Comparison of ENCODE assay signal across 30 mouse cellular contexts in genomic region chr1:14472294-14472693, GRCm38 (mm10).
DNase-seq lines count a peak whose midpoint lies in the region; ATAC-seq and TF ChIP-seq lines count a peak whose summit lies in the region.
"Had no signal": no experiment of that assay in that cellular context is flagged by ENCODE, and none has a peak within 500 bp of the region (broad histone marks: within the 10 kb centered on the region; RNA-seq: fewer than 3 reads in every experiment).

No protein-coding gene starts in this region.

- WGBS in forebrain, embryonic 11.5 days, result 14% methylated on average over 3 of the region's 3 CpGs
- WGBS in forebrain, embryonic 10.5 days, result 16% methylated on average over 3 of the region's 3 CpGs
- WGBS in forebrain, embryonic 14.5 days, result 4% methylated on average over 3 of the region's 3 CpGs
- 9% methylated on average over 3 of the region's 3 CpGs for WGBS in forebrain, postnatal 0 days
- WGBS in limb, embryonic 11.5 days, result 38% methylated on average over 3 of the region's 3 CpGs
- WGBS in limb, embryonic 10.5 days, result 40% methylated on average over 3 of the region's 3 CpGs

- no peaks in the 10 kb centered on the region for H3K27me3 ChIP-seq in forebrain, embryonic 11.5 days (ENCODE audit: control insufficient read depth, insufficient read depth, low read length)
- H3K27me3 ChIP-seq in forebrain, embryonic 10.5 days (ENCODE audit: poor library complexity, severe bottlenecking), result peaks cover under 1% of the 10 kb centered on the region; the same call in 1 of the 2 replicates
- no peaks in the 10 kb centered on the region for H3K27me3 ChIP-seq in forebrain, embryonic 14.5 days (replicated peaks; ENCODE audit: control insufficient read depth, insufficient read depth, low read length)
- H3K27me3 ChIP-seq in forebrain, postnatal 0 days (ENCODE audit: insufficient read depth, low read length), result no peaks in the 10 kb centered on the region
- no peaks in the 10 kb centered on the region for H3K27me3 ChIP-seq in limb, embryonic 11.5 days (ENCODE audit: control insufficient read depth, insufficient read depth, low read length)
- no peaks in the 10 kb centered on the region for H3K27me3 ChIP-seq in limb, embryonic 10.5 days (ENCODE audit: low read depth, poor library complexity, severe bottlenecking)
- H3K27me3 ChIP-seq: CH12.LX; heart, embryonic 12.5 days; heart, embryonic 15.5 days; hindbrain, embryonic 12.5 days; Patski had no signal

- 0 out of 2 replicates have a peak, but pooled peaks cover 2% of the 10 kb centered on the region for H3K4me1 ChIP-seq in forebrain, embryonic 11.5 days (replicated peaks; ENCODE audit: control insufficient read depth, insufficient read depth, low read length)
- peaks cover 17% of the 10 kb centered on the region for H3K4me1 ChIP-seq in forebrain, embryonic 10.5 days
- H3K4me1 ChIP-seq in forebrain, embryonic 14.5 days (ENCODE audit: control insufficient read depth, insufficient read depth, low read length), result 0 out of 2 replicates have a peak, but pooled peaks cover 4% of the 10 kb centered on the region
- no peaks in the 10 kb centered on the region for H3K4me1 ChIP-seq in forebrain, postnatal 0 days (ENCODE audit: insufficient read depth)
- no peaks in the 10 kb centered on the region for H3K4me1 ChIP-seq in limb, embryonic 11.5 days (ENCODE audit: control insufficient read depth, insufficient read depth, low read length)
- H3K4me1 ChIP-seq in limb, embryonic 10.5 days, result no peaks in the 10 kb centered on the region
- H3K4me1 ChIP-seq: heart, embryonic 12.5 days; heart, embryonic 15.5 days; hindbrain, embryonic 12.5 days had no signal

- H3K9ac ChIP-seq in forebrain, embryonic 11.5 days (ENCODE audit: low read length), result no peak overlapping the region
- no peak overlapping the region for H3K9ac ChIP-seq in forebrain, embryonic 14.5 days (ENCODE audit: low read length)
- H3K9ac ChIP-seq in forebrain, postnatal 0 days, result no peak overlapping the region
- no peak overlapping the region for H3K9ac ChIP-seq in limb, embryonic 11.5 days (ENCODE audit: low read length)
- H3K9ac ChIP-seq: heart, embryonic 12.5 days; heart, embryonic 15.5 days; hindbrain, embryonic 12.5 days had no signal

- H3K36me3 ChIP-seq in forebrain, embryonic 11.5 days (ENCODE audit: control insufficient read depth, insufficient read depth, low read length), result no peaks in the 10 kb centered on the region
- H3K36me3 ChIP-seq in forebrain, embryonic 10.5 days (replicated peaks), result no peaks in the 10 kb centered on the region
- H3K36me3 ChIP-seq in forebrain, embryonic 14.5 days (ENCODE audit: control insufficient read depth, insufficient read depth, low read length), result no peaks in the 10 kb centered on the region
- no peaks in the 10 kb centered on the region for H3K36me3 ChIP-seq in forebrain, postnatal 0 days (ENCODE audit: insufficient read depth)
- H3K36me3 ChIP-seq in limb, embryonic 11.5 days (ENCODE audit: control insufficient read depth, insufficient read depth, low read length), result no peaks in the 10 kb centered on the region
- H3K36me3 ChIP-seq in limb, embryonic 10.5 days, result no peaks in the 10 kb centered on the region
- H3K36me3 ChIP-seq: G1E; heart, embryonic 12.5 days; heart, embryonic 15.5 days; hindbrain, embryonic 12.5 days had no signal

- peak; percentile 63; the same call in 1 of the 2 replicates for ATAC-seq in forebrain, embryonic 11.5 days (replicated peaks; ENCODE audit: low FRiP score)
- no peak; the same call in 1 of the 2 replicates for ATAC-seq in forebrain, embryonic 14.5 days
- ATAC-seq in forebrain, postnatal 0 days, result no peak
- ATAC-seq in limb, embryonic 11.5 days (ENCODE audit: insufficient number of reproducible peaks, low FRiP score, low TSS enrichment, low read depth), result no peak
- ATAC-seq: hindbrain, postnatal 0 days; inflammation-experienced regulatory T-cells, adult 6 months; intestine, embryonic 16.5 days; Patski had no signal

- H3K4me3 ChIP-seq in forebrain, embryonic 11.5 days (ENCODE audit: low read depth, low read length), result no peak overlapping the region
- H3K4me3 ChIP-seq in forebrain, embryonic 10.5 days, result no peak overlapping the region
- H3K4me3 ChIP-seq in forebrain, embryonic 14.5 days (ENCODE audit: low read depth, low read length), result no peak overlapping the region
- no peak overlapping the region for H3K4me3 ChIP-seq in forebrain, postnatal 0 days (ENCODE audit: low read depth, low read length)
- no peak overlapping the region for H3K4me3 ChIP-seq in limb, embryonic 11.5 days (ENCODE audit: low read depth, low read length)
- no peak overlapping the region for H3K4me3 ChIP-seq in limb, embryonic 10.5 days
- H3K4me3 ChIP-seq: heart, embryonic 12.5 days; heart, embryonic 15.5 days; hindbrain, embryonic 12.5 days had no signal

- H3K27ac ChIP-seq in forebrain, embryonic 11.5 days (ENCODE audit: low read depth, low read length), result no peak overlapping the region
- no peak overlapping the region for H3K27ac ChIP-seq in forebrain, embryonic 10.5 days
- no peak overlapping the region for H3K27ac ChIP-seq in forebrain, embryonic 14.5 days (ENCODE audit: low read depth, low read length)
- no peak overlapping the region for H3K27ac ChIP-seq in forebrain, postnatal 0 days (ENCODE audit: low read depth, low read length)
- no peak overlapping the region for H3K27ac ChIP-seq in limb, embryonic 11.5 days (replicated peaks; ENCODE audit: low read depth, low read length)
- H3K27ac ChIP-seq in limb, embryonic 10.5 days, result no peak overlapping the region
- H3K27ac ChIP-seq: heart, embryonic 15.5 days; hindbrain, embryonic 12.5 days; hindbrain, postnatal 0 days had no signal

- no peak overlapping the region for H3K4me2 ChIP-seq in forebrain, embryonic 11.5 days (ENCODE audit: low read depth, low read length, severe bottlenecking)
- H3K4me2 ChIP-seq in forebrain, embryonic 14.5 days (ENCODE audit: low read length), result no peak overlapping the region
- H3K4me2 ChIP-seq in forebrain, postnatal 0 days (ENCODE audit: low read depth), result no peak overlapping the region
- H3K4me2 ChIP-seq in limb, embryonic 11.5 days (ENCODE audit: low read depth, severe bottlenecking), result no peak overlapping the region
- H3K4me2 ChIP-seq: heart, embryonic 12.5 days; heart, embryonic 15.5 days; hindbrain, embryonic 12.5 days had no signal

- no peak for DNase-seq in forebrain, embryonic 11.5 days (ENCODE audit: low spot score)
- no peak for DNase-seq in forebrain, embryonic 10.5 days (ENCODE audit: extremely low spot score, low spot score)
- DNase-seq in forebrain, embryonic 14.5 days (ENCODE audit: low spot score), result peak; percentile 28
- no peak for DNase-seq in forebrain, postnatal 0 days
- peak; percentile 17 for DNase-seq in limb, embryonic 11.5 days (ENCODE audit: low spot score)
- DNase-seq in limb, embryonic 10.5 days (ENCODE audit: low spot score), result no peak
- peak; percentile 4 for DNase-seq in retina, postnatal 1 day
- DNase-seq in retina, embryonic 14.5 days (ENCODE audit: low spot score), result no peak
- DNase-seq: adrenal gland, postnatal 10 days; adrenal gland, postnatal 36 days; B cell, adult 2 months; cerebellum, adult 11 months; cerebellum, adult 2 months; cerebellum, adult 9-11 months; cerebellum, postnatal 25 days; embryo, embryonic 11 days; gastrocnemius, postnatal 25 days; heart, adult 18-20 months; heart, postnatal 10 days; heart, postnatal 36 days; kidney, adult 18-20 months had no signal

- no peak for TF ChIP-seq CTCF in forebrain, postnatal 0 days (IDR thresholded peaks at IDR 0.05; ENCODE audit: low read depth)

- no peaks in the 10 kb centered on the region for H3K9me3 ChIP-seq in forebrain, embryonic 11.5 days (ENCODE audit: control insufficient read depth, low read length)
- H3K9me3 ChIP-seq in forebrain, embryonic 10.5 days, result no peaks in the 10 kb centered on the region
- H3K9me3 ChIP-seq in forebrain, embryonic 14.5 days (replicated peaks; ENCODE audit: control insufficient read depth, low read length), result no peaks in the 10 kb centered on the region
- no peaks in the 10 kb centered on the region for H3K9me3 ChIP-seq in forebrain, postnatal 0 days (ENCODE audit: low read length)
- no peaks in the 10 kb centered on the region for H3K9me3 ChIP-seq in limb, embryonic 11.5 days (ENCODE audit: control insufficient read depth, low read length)
- no peaks in the 10 kb centered on the region for H3K9me3 ChIP-seq in limb, embryonic 10.5 days (replicated peaks)
- H3K9me3 ChIP-seq: G1E; heart, embryonic 12.5 days; heart, embryonic 15.5 days; hindbrain, embryonic 12.5 days had no signal

Comparison
In these comparisons a context has a peak if more than half of its experiments do, and no peak if none do; other contexts are left out.
1. DNase-seq: peak in forebrain, embryonic 14.5 days (single experiment), limb, embryonic 11.5 days (single experiment) and retina, postnatal 1 day (single experiment); none in forebrain, embryonic 11.5 days (single experiment), forebrain, embryonic 10.5 days (single experiment), forebrain, postnatal 0 days (single experiment), limb, embryonic 10.5 days (single experiment) and retina, embryonic 14.5 days (single experiment).